Mouse (Mus musculus): ENCODE measurements around the gene Zbtb17. TPM values are rescaled to one million over a fixed set of nuclear protein-coding genes. Genes with fewer than 3 reads are reported as not detected.
A peak's percentile ranks its signal among the peaks of the same experiment; 100 is the strongest.

The Zbtb17 gene
- polyA plus RNA-seq, 1 experiment from 2014 or later: 11.4 TPM

DNA sequence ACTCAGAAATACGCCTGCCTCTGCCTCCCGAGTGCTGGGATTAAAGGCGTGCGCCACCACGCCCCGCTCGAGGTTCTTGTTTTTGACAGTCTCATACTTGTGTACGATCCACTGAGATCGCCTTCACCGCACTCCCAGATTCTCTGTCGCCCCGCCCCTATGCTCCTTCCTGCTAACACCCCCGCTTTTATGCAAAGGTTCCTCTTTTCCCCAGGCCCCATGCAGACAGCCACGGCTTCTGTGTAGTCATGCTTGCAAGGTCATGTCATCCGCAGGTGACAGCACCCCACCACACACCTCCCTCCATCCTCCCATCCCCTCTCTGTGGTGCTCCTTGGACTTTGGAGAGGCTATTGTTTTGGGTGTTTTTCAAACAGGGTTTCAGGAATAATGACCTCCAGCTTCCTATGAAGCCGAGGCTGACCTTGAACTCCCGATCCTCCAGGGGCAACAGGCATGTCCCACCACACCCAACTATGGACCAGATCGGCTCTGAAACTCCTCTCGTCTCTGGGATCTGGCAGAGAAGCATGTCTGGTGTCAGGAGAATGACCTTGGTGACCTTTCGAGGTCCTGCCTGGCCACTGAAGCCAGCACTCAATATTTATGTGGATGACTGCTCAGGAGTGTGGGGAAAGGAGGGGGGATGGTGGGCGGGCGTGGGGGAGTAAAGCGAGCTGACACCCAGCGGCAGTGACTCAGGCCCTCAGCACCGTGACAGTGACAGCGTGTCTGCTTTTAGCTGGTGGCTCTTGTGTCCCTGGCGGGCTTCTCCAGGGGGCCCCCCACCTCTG, 24.9 kb upstream of the Zbtb17 start:
- H3K4me1 ChIP-seq (replicated peaks): peaks cover 17% of the 10 kb centered on the region
- H3K27me3 ChIP-seq: peaks cover 32% of the 10 kb centered on the region
- ATAC-seq (ENCODE audit: low read depth): no peak
- H3K9me3 ChIP-seq (replicated peaks): no peaks in the 10 kb centered on the region
- no peak for DNase-seq
- H3K4me2 ChIP-seq: no peak overlapping the region
- WGBS (ENCODE audit: insufficient replicate concordance): 20% methylated on average over 27 of the region's 27 CpGs
- H3K36me3 ChIP-seq: no peaks in the 10 kb centered on the region
- H3K4me3 ChIP-seq (replicated peaks): no peak overlapping the region
- no peak overlapping the region for H3K9ac ChIP-seq
- no peak overlapping the region for H3K27ac ChIP-seq

DNA sequence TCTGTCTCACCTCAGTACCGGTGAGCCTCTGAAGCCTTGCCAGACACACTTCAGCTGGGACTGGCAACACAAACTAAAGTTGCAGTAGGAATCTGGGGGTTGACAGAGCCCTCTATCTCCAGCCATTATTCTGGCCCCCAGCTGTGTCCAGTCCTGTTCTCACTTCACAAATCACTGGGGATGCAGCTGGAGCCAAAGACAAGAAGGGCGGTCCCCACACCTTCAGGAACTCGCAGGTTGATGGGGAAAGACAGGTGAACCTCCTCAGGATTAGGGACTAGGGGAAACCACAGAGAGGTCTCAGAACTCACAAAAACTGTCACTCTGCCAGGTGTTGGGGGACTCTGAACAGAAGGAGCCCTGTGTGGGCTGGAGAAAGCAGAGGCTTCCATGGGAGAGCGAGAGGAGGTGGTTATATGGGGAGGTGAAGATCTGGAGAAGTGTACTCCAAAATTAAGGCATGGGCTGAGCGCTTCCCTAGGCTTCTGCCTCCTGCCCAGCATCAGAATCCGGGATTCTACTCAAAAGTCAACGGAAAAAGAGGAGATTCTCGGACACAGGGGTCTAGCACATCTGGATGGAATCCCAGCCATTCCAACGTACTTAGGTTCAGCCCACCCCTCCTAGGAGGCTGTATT, 24.1 kb upstream of the Zbtb17 start, which contains the start of gene Hspb7:
Gene Hspb7, plus strand, starts transcription at position 588 of the 638 bp plus-strand sequence.
- Histone ChIP-seq H3K9me3 (replicated peaks) (no peaks in the 10 kb centered on the region), H3K36me3 (no peaks in the 10 kb centered on the region), H3K9ac (no peak within 1 kb of the TSS), H3K27me3 (peaks cover 38% of the 10 kb centered on the region), H3K4me3 (replicated peaks) (no peak within 1 kb of the TSS), H3K27ac (no peak within 1 kb of the TSS), H3K4me2 (no peak within 1 kb of the TSS), H3K4me1 (replicated peaks) (peaks cover 18% of the 10 kb centered on the region)
- DNase-seq: no peak
- no peak for ATAC-seq (ENCODE audit: low read depth)
- 44% methylated on average over 9 of the region's 9 CpGs for whole genome bisulfite sequencing (ENCODE audit: insufficient replicate concordance)

DNA sequence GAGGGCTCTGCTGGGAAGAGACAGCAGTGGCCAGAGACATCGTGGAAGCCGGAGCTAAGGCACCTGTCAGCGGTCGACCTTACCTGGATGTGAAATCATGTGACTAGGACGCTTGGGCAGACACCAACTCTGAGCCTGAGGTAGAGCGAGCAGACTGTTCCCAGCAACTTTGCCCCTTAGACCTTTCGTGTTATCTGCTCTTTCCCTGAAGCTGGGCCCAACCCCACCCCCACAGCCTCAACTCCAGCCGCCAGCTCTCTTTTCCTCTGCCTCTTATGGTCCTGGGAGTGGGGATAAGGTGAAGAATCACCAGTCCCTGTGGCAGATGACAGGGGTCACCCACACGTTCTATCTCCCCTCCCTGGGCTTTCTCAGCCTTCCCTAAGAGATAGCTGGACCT, 23.6 kb upstream of the Zbtb17 start:
- ATAC-seq (ENCODE audit: low read depth): no peak
- H3K4me3 ChIP-seq (replicated peaks): no peak overlapping the region

DNA sequence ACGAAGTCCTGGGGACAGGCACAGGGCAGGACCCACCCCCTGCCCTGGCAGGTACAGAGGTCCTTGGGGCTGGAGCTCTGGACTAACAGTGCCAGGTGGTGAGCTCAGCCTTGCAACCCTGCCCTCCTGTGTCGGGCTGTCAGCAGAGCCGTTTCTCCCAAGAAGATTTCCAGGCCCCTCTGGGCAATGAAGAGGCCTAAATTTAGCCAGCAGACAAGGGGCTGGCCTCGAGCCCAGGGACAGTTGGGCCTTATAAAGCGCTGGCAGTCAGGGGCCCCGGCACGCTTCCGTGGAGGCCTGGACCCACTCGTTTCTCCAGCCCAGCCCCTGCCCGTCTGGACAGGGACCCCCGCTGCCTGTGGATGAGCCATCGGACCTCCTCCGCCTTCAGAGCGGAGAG, 23.0 kb upstream of the Zbtb17 start:
- peaks cover 49% of the 10 kb centered on the region for H3K27me3 ChIP-seq
- 57% methylated on average over 14 of the region's 14 CpGs for WGBS (ENCODE audit: insufficient replicate concordance)
- H3K9ac ChIP-seq: no peak overlapping the region
- H3K4me3 ChIP-seq (replicated peaks): no peak overlapping the region
- no peaks in the 10 kb centered on the region for H3K9me3 ChIP-seq (replicated peaks)
- H3K27ac ChIP-seq: no peak overlapping the region
- no peak for DNase-seq
- H3K4me2 ChIP-seq: no peak overlapping the region
- peaks cover 27% of the 10 kb centered on the region for H3K4me1 ChIP-seq (replicated peaks)
- H3K36me3 ChIP-seq: no peaks in the 10 kb centered on the region
- no peak for ATAC-seq (ENCODE audit: low read depth)

More for the DNA sequence above, 23.6 kb upstream of the Zbtb17 start:
- no peaks in the 10 kb centered on the region for H3K9me3 ChIP-seq (replicated peaks)
- H3K4me2 ChIP-seq: no peak overlapping the region
- DNase-seq: no peak
- H3K9ac ChIP-seq: no peak overlapping the region
- H3K27me3 ChIP-seq: peaks cover 44% of the 10 kb centered on the region
- no peak overlapping the region for H3K27ac ChIP-seq
- peaks cover 23% of the 10 kb centered on the region for H3K4me1 ChIP-seq (replicated peaks)
- WGBS (ENCODE audit: insufficient replicate concordance): 35% methylated on average over 9 of the region's 9 CpGs
- no peaks in the 10 kb centered on the region for H3K36me3 ChIP-seq

DNA sequence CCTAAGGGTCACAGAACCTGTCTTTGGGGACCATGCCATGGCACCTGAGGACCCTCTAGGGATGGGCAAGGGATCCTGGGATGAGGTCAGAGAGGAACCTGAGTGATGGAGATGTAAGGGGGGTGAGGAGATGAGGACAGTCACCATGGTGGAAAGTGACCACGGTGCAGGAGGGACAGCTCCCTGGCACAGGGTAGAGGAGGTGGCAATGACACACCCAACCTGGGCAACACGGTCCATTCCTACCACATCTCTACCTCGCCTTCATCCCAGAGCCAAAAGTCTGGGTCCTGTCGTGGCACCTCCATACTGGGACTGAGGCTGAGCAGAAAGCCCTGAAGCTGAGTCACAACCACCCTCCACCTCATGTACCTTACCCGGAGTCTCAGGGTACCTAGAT, 21.6 kb upstream of the Zbtb17 start:
- Histone ChIP-seq H3K9me3 (replicated peaks) (no peaks in the 10 kb centered on the region), H3K27me3 (peaks cover 62% of the 10 kb centered on the region), H3K4me1 (replicated peaks) (peaks cover 27% of the 10 kb centered on the region), H3K4me2 (no peak overlapping the region), H3K36me3 (no peaks in the 10 kb centered on the region), H3K9ac (no peak overlapping the region), H3K27ac (no peak overlapping the region), H3K4me3 (replicated peaks) (no peak overlapping the region)
- no peak for DNase-seq
- 64% methylated on average over 5 of the region's 5 CpGs for WGBS (ENCODE audit: insufficient replicate concordance)
- ATAC-seq (ENCODE audit: low read depth): no peak

DNA sequence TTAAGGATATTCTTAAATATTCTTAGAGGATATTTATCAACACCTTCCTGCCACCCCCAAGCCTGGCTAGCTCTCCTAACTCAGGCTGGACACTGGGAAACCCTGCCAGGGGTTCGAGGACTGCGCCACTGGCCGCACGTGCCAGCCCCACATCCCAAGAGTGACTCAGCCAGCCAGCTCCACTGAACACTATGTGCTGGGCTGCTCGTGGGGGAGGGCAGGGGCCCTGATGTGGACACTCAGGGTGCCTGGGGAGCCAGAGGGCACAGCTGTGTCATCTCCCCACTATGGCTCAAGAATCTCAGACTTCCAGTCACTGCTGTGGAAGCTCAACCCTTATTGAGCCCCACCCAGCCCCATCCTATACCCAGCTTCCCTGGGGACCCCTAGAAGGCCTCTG, 21.2 kb upstream of the Zbtb17 start:
- H3K9ac ChIP-seq: no peak overlapping the region
- ATAC-seq (ENCODE audit: low read depth) (no peak), DNase-seq (no peak)
- peaks cover 66% of the 10 kb centered on the region for H3K27me3 ChIP-seq
- H3K27ac ChIP-seq: no peak overlapping the region
- H3K4me1 ChIP-seq (replicated peaks): peaks cover 27% of the 10 kb centered on the region
- no peak overlapping the region for H3K4me3 ChIP-seq (replicated peaks)
- no peaks in the 10 kb centered on the region for H3K9me3 ChIP-seq (replicated peaks)
- H3K4me2 ChIP-seq: no peak overlapping the region
- 71% methylated on average over 5 of the region's 5 CpGs for WGBS (ENCODE audit: insufficient replicate concordance)
- H3K36me3 ChIP-seq: no peaks in the 10 kb centered on the region

DNA sequence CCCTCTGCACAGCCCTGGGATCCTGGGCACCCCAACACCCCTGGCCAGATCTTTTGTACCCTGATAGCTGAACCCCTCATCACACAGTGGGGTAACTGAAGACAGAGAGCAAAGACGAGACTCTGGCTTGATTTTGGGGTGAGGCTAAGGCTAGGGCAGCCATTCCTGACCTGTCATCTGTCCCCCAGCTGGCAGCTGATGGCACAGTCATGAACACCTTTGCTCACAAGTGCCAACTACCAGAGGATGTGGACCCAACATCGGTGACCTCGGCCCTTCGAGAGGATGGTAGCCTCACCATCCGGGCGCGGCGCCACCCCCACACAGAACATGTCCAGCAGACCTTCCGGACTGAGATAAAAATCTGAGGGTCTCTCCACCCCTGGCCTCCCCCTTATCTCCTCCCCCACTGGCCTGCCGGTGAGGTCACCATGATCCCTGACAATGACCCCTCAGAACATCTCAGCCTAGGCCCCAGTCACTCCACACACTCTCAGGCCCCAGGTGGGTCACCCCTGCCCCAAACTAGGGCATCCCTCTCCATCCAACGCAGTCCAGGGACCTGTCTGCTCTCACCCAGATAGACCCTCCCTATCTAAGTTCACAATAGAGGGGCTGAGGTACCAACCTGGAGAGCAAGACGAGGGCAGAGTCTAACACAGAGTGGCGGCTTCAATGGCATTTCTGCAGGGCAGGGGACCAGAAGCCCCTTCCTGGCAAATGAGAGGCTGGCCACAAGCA, 20.6 kb upstream of the Zbtb17 start:
- Histone ChIP-seq H3K4me2 (no peak overlapping the region), H3K9me3 (replicated peaks) (no peaks in the 10 kb centered on the region), H3K27ac (no peak overlapping the region), H3K4me3 (replicated peaks) (no peak overlapping the region), H3K4me1 (replicated peaks) (peaks cover 27% of the 10 kb centered on the region), H3K36me3 (no peaks in the 10 kb centered on the region), H3K9ac (no peak overlapping the region), H3K27me3 (peaks cover 70% of the 10 kb centered on the region)
- WGBS (ENCODE audit: insufficient replicate concordance): 67% methylated on average over 13 of the region's 13 CpGs
- DNase-seq: no peak
- ATAC-seq (ENCODE audit: low read depth): no peak

DNA sequence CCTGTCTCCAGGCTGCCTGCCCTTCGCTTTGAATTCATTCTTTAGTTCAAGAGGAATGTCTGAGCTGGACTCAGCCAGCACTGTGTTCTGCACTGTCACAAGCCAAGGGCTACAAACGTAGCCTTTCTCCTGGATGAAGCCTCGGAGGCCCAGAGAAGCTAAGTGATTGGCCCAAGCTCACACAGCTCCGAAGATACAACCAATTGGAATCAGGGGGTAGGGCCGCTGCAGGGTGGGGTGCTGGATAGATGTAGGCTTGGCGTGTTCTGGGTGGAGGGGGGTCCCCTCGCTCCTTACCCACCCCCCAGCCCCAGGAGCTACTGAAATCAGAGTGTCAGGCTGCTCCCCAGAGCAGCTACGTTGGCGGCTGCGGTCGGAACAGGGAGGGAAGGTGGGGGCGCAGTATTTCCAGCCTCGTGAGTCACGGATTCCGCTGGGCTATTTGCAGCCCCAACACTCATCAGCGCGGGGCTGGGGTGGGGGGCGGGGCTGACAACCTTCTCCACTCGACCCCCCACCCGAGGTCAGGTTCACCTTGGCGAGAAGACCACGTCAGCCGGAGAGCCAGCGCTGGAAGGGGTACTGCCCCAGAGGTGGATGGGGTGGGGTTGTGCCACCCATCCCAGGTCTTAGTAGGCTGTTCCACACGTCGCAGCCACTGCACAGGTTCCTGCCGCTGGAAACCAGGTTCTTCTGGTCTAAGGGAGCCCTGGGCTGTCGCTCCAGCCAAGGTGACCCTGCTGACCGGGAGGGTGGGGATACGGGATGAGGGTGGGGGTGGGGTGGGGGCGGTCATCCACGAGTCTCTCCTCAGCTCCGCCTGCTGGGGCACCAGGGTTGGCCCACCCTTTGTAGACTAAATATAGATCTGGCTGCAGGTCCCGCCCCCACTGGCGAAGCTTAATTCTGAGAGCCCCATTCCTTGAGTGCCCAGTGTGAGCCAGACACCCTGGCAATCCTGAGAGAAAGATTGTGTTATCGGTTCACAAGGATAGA, 18.7 kb upstream of the Zbtb17 start:
- no peaks in the 10 kb centered on the region for H3K36me3 ChIP-seq
- 5% methylated on average over 35 of the region's 36 CpGs for WGBS (ENCODE audit: insufficient replicate concordance)
- peaks cover 20% of the 10 kb centered on the region for H3K4me1 ChIP-seq (replicated peaks)
- peaks cover 70% of the 10 kb centered on the region for H3K27me3 ChIP-seq
- 0 out of 2 replicates have a peak, but pooled peaks have one; percentile 36 for ATAC-seq (ENCODE audit: low read depth)
- H3K27ac ChIP-seq: no peak overlapping the region
- H3K9ac ChIP-seq: no peak overlapping the region
- H3K9me3 ChIP-seq (replicated peaks): no peaks in the 10 kb centered on the region
- peak overlapping the region; percentile 33 for H3K4me3 ChIP-seq (replicated peaks)
- no peak for DNase-seq
- peak overlapping the region; percentile 56 for H3K4me2 ChIP-seq

DNA sequence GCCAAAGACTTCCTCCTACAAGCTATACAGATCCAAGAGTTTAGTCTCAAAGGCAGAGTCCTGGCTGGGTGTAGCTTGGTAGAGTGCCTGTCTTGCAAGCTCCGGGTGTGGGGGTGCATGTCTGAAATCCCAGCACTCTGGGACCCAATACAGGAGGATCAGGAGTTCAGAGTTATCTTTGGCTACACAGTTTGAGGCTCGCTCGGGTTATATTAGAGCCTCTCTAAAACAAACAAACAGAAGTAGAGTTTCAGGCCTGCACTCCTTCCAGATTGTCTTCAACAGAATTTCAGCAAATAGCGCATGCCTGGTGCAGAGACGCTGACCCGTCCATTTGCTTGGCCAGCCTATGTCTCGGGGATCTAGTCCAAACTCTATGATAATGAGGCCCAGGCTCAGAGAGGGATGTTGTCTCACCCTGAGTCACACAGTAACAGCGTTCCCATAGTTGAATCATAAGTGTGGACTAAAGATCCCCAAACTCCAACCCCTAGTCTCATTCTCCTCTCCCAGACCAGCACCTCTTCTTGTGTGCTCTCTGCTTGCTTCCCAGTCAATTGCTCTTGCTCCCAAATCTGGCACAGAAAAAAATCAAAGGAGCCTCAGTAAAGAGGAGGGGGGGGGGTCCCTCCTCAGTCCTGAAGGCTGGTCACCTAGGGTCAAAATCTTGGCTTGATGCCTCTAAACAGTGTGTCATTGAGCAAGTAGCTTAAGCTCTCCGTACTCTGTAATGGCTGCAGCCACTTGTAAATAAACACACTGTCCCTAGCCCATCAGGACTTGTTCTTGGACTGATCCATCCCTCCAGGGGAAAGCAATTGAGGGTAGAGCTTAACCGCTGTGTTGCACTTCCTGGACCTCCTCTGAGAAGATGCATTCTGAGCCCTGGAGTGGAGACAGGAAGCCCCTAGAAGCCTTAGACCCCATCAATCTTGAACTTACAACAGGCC, 17.4 kb upstream of the Zbtb17 start:
- Histone ChIP-seq H3K9me3 (replicated peaks) (no peaks in the 10 kb centered on the region), H3K36me3 (no peaks in the 10 kb centered on the region), H3K27ac (no peak overlapping the region), H3K4me3 (replicated peaks) (no peak overlapping the region), H3K4me1 (replicated peaks) (peaks cover 10% of the 10 kb centered on the region), H3K9ac (no peak overlapping the region), H3K4me2 (no peak overlapping the region), H3K27me3 (peaks cover 63% of the 10 kb centered on the region)
- WGBS (ENCODE audit: insufficient replicate concordance): 63% methylated on average over 10 of the region's 10 CpGs
- ATAC-seq (ENCODE audit: low read depth): no peak
- no peak for DNase-seq

DNA sequence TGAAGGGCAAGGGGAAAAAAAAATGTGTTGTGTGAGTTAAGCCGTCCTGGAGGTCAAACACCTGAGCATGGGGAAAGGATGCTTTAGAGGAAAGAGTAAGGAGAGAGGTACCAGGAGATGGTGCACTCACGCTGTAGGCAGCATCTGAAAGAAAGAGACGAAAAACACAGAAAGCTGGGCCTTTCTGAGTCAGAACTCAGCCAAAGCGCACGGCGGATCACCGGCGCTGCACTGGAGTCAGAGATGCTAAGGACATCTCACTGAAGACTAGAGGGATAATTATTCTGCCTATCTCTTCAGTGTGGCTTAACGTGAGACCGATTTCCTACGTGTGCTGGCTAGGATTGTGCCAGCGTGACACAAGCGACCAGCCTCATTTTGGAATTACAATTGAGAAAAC, 16.5 kb upstream of the Zbtb17 start:
- Histone ChIP-seq H3K36me3 (no peaks in the 10 kb centered on the region), H3K9ac (no peak overlapping the region), H3K4me3 (replicated peaks) (no peak overlapping the region), H3K27ac (no peak overlapping the region), H3K4me2 (no peak overlapping the region), H3K4me1 (replicated peaks) (peaks cover 10% of the 10 kb centered on the region), H3K9me3 (replicated peaks) (no peaks in the 10 kb centered on the region), H3K27me3 (peaks cover 57% of the 10 kb centered on the region)
- 77% methylated on average over 13 of the region's 13 CpGs for WGBS (ENCODE audit: insufficient replicate concordance)
- ATAC-seq (ENCODE audit: low read depth): no peak
- no peak for DNase-seq

Data from liver, embryonic 13.5 days (tissue).